In the genomic region with DNA sequence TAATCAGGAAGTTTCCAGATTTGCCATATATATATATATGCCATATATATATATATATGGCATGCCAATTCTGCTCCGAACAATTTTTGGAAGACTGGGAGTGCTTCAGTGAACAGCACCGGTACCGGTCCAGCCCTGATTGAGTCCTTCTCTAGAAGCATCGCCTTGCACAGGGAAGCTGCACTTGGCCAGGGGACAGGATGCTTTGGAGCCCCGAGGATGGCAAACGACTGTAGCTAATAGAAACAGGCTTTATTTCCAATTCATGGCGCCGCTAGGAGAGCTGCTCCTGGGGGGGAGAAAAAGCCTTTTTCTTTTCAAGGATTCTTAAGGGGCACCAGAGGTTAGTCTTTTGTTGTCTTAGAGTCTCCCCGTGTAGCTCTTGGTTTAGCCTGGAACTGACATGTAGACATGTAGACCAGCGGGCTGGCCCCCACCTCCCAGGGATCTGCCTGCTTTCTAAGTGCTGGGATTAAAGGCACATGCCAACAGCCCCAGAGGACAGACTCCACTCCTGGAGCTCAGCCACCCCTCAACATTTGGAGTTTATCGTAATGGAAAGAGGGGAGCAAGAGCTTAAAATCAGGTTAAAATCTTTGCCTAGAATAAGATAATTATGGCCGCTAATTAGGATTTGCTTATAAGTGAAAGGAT, we compare ENCODE assay signal across 8 mouse cellular contexts. TPM values are rescaled to one million over a fixed set of nuclear protein-coding genes. Genes with fewer than 3 reads are reported as not detected.
A peak's percentile ranks its signal among the peaks of the same experiment; 100 is the strongest.
DNase-seq lines count a peak whose midpoint lies in the region; ATAC-seq lines count a peak whose summit lies in the region.

No protein-coding gene starts in this region.

- H3K4me1 ChIP-seq in liver, embryonic 12.5 days: peaks cover 70% of the 10 kb centered on the region
- H3K4me1 ChIP-seq in hindbrain, embryonic 11.5 days (replicated peaks; ENCODE audit: control insufficient read depth, insufficient read depth, low read length): 0 out of 2 replicates have a peak, but pooled peaks cover 4% of the 10 kb centered on the region
- peaks cover 22% of the 10 kb centered on the region for H3K4me1 ChIP-seq in midbrain, embryonic 16.5 days (ENCODE audit: control insufficient read depth, insufficient read depth, low read length)

- no peak overlapping the region for H3K4me3 ChIP-seq in liver, embryonic 12.5 days
- H3K4me3 ChIP-seq in hindbrain, embryonic 11.5 days (ENCODE audit: low read depth, low read length): no peak overlapping the region
- 0 out of 2 replicates have a peak overlapping the region, but pooled peaks have one; percentile 1 for H3K4me3 ChIP-seq in midbrain, embryonic 16.5 days (ENCODE audit: low read depth, low read length)

- H3K27me3 ChIP-seq in liver, embryonic 12.5 days (replicated peaks): no peaks in the 10 kb centered on the region
- no peaks in the 10 kb centered on the region for H3K27me3 ChIP-seq in hindbrain, embryonic 11.5 days (ENCODE audit: control insufficient read depth, insufficient read depth, low read length)
- no peaks in the 10 kb centered on the region for H3K27me3 ChIP-seq in midbrain, embryonic 16.5 days (ENCODE audit: control insufficient read depth, insufficient read depth, low read depth, low read length)

- H3K9ac ChIP-seq in liver, embryonic 12.5 days: 0 out of 2 replicates have a peak overlapping the region, but pooled peaks have one; percentile 99
- peak overlapping the region; percentile 15; the same call in 1 of the 2 replicates for H3K9ac ChIP-seq in hindbrain, embryonic 11.5 days (ENCODE audit: low read depth, low read length)
- H3K9ac ChIP-seq in midbrain, embryonic 16.5 days (ENCODE audit: low read depth, low read length): 0 out of 2 replicates have a peak overlapping the region, but pooled peaks have one; percentile 39

- H3K4me2 ChIP-seq in liver, embryonic 12.5 days: peak overlapping the region; percentile 87; the same call in 1 of the 2 replicates
- peak overlapping the region; percentile 17; the same call in 1 of the 2 replicates for H3K4me2 ChIP-seq in hindbrain, embryonic 11.5 days (replicated peaks; ENCODE audit: low read depth, low read length)
- peak overlapping the region; percentile 32; the same call in 1 of the 2 replicates for H3K4me2 ChIP-seq in midbrain, embryonic 16.5 days (ENCODE audit: low read length)

- H3K36me3 ChIP-seq in liver, embryonic 12.5 days: peaks cover 10% of the 10 kb centered on the region
- peaks cover 1% of the 10 kb centered on the region; the same call in 1 of the 2 replicates for H3K36me3 ChIP-seq in hindbrain, embryonic 11.5 days (ENCODE audit: control insufficient read depth, insufficient read depth, low read length)
- H3K36me3 ChIP-seq in midbrain, embryonic 16.5 days (ENCODE audit: control insufficient read depth, insufficient read depth, low read length): no peaks in the 10 kb centered on the region

- peak overlapping the region; percentile 5; the same call in 1 of the 2 replicates for H3K27ac ChIP-seq in liver, embryonic 12.5 days
- no peak overlapping the region for H3K27ac ChIP-seq in hindbrain, embryonic 11.5 days (ENCODE audit: low read depth, low read length)
- H3K27ac ChIP-seq in midbrain, embryonic 16.5 days (ENCODE audit: low read length): peak overlapping the region; percentile 55

- H3K9me3 ChIP-seq in liver, embryonic 12.5 days (replicated peaks): no peaks in the 10 kb centered on the region
- H3K9me3 ChIP-seq in hindbrain, embryonic 11.5 days (ENCODE audit: control insufficient read depth, low read length): no peaks in the 10 kb centered on the region
- H3K9me3 ChIP-seq in midbrain, embryonic 16.5 days (replicated peaks; ENCODE audit: control insufficient read depth, low read length, poor library complexity, severe bottlenecking): no peaks in the 10 kb centered on the region

- no peak for ATAC-seq in liver, embryonic 12.5 days
- no peak for ATAC-seq in hindbrain, embryonic 11.5 days (ENCODE audit: low FRiP score)
- no peak for ATAC-seq in midbrain, embryonic 16.5 days
- no peak for ATAC-seq in monocyte, adult 5-6 weeks (replicated peaks; ENCODE audit: insufficient number of reproducible peaks, low FRiP score, low TSS enrichment, poor library complexity, severe bottlenecking)

- peak; percentile 55 for DNase-seq in cerebellum, adult 11-12 months
- DNase-seq in cerebellum, adult 11 months: no peak
- DNase-seq in liver: no peak
- no peak for DNase-seq in hindbrain, embryonic 11.5 days (ENCODE audit: low spot score)
- DNase-seq in right cerebral cortex, adult 2 months (ENCODE audit: low spot score in 2 of 2): no peak

- WGBS in liver, embryonic 12.5 days (ENCODE audit: insufficient replicate concordance): 83% methylated on average over 12 of the region's 12 CpGs
- 49% methylated on average over 12 of the region's 12 CpGs for WGBS in hindbrain, embryonic 11.5 days
- 27% methylated on average over 12 of the region's 12 CpGs for WGBS in midbrain, embryonic 16.5 days

RNA-seq across cellular contexts. Expression of gene H3f3a, which starts 1.8 kb away (rescaled TPM):
- polyA plus RNA-seq in liver, embryonic 12.5 days (2016; fragmentation: Nextera tagmentation; extraction: Ambion mirVana): 1,997 and 2,057 TPM in 2 replicates
- 3,542 and 3,682 TPM in 2 replicates for polyA plus RNA-seq in hindbrain, embryonic 11.5 days (2014; fragmentation: Nextera tagmentation; extraction: Ambion mirVana)
- polyA plus RNA-seq in midbrain, embryonic 16.5 days (2015; fragmentation: Nextera tagmentation; extraction: Ambion mirVana): 2,888 and 3,200 TPM in 2 replicates
- total RNA-seq in monocyte, adult 5-6 weeks (2017): 1,440 to 2,544 TPM (median 2,182 TPM) in 3 replicates

RNA-seq across cellular contexts. Expression of gene Sde2, which starts 35.4 kb away (rescaled TPM):
- polyA plus RNA-seq in liver, embryonic 12.5 days (2016; fragmentation: Nextera tagmentation; extraction: Ambion mirVana): 39.2 and 39.4 TPM in 2 replicates
- 33.8 and 34.7 TPM in 2 replicates for polyA plus RNA-seq in hindbrain, embryonic 11.5 days (2014; fragmentation: Nextera tagmentation; extraction: Ambion mirVana)
- 32.1 and 32.9 TPM in 2 replicates for polyA plus RNA-seq in midbrain, embryonic 16.5 days (2015; fragmentation: Nextera tagmentation; extraction: Ambion mirVana)
- total RNA-seq in monocyte, adult 5-6 weeks (2017): 45.3 to 50.4 TPM (median 49.6 TPM) in 3 replicates

Comparison
In these comparisons a context has a peak if more than half of its experiments do, and no peak if none do; other contexts are left out.
1. H3K4me2 ChIP-seq: peak in every context shown above with its lines; median percentile 87 in liver, embryonic 12.5 days; 32 in midbrain, embryonic 16.5 days; 17 in hindbrain, embryonic 11.5 days.
2. H3K9ac ChIP-seq: peak in every context shown above with its lines; median percentile 99 in liver, embryonic 12.5 days; 39 in midbrain, embryonic 16.5 days; 15 in hindbrain, embryonic 11.5 days.